Mouse (Mus musculus) gastrocnemius, adult 18-20 months (tissue): Measurements from ENCODE around the gene Lrrk1. TPM values are rescaled to one million over a fixed set of nuclear protein-coding genes. Genes with fewer than 3 reads are reported as not detected.

Source experiments
- DNase-seq: peaks from one replicate; pipeline ENCODE4 v3.0.0; 2021; ENCODE audit warnings: low spot score
- long read RNA-seq, 2 experiments: library from polyadenylated mRNA; stranded (forward); transcript quantifications; one replicate each; pipeline ENCODE4 v2.0.0; 2021
- total RNA-seq, 2 experiments: library from RNA; stranded (reverse); gene quantifications; 2 replicates each; pipeline ENCODE4 v1.2.3; 2021

Lrrk1 gene
- total RNA-seq = 1 to 10 TPM; 2.8 to 3.4 TPM
- long read RNA-seq, experiment 1, full-length matches to known transcripts = 1 of 2 reads
- long read RNA-seq, experiment 1, partial matches to known transcripts = 0 of 2 reads
- long read RNA-seq, experiment 1, other reads (novel, unspliced or antisense) = 1 of 2 reads
- long read RNA-seq, experiment 2, full-length matches to known transcripts = 1 of 2 reads
- long read RNA-seq, experiment 2, partial matches to known transcripts = 1 of 2 reads
- long read RNA-seq, experiment 2, other reads (novel, unspliced or antisense) = 0 of 2 reads

- DNase-seq = peak; percentile 45
These were observed at the start of gene Lrrk1 for GRCm38 (mm10) chr7:66387813-66388521. Lrrk1 (minus strand) TSS chr7:66388350.

DNA sequence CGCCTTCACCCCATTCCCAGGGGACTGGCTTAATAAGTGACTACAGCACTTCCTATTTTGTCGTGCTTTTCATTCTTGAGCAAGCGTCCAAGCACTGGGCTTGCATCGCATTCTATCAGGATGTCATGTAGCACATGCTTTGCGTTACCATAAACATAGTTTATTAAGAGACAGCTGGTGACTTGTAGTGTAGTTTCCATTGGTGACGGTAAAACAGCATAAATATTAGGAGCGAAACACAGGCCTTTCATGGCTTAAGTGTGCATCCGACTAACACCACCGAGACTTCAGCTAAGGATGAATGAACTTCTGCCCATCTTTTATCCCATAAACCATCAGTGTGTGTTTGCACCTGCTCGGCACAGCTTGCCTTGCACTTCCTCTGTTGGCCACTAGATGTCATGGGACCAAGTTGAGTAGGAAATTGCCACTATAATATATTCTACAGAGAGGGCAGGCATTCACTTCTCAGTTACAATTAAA lies 46.3 kb upstream of the Lrrk1 start:
- DNase-seq = peak; percentile 61

GRCm38 (mm10) chr7:66427437-66428161 lies 39.4 kb upstream of the Lrrk1 start, which contains the start of gene Aldh1a3:
Aldh1a3 (minus strand) TSS chr7:66427517.
- peak; percentile 27 for DNase-seq

DNA sequence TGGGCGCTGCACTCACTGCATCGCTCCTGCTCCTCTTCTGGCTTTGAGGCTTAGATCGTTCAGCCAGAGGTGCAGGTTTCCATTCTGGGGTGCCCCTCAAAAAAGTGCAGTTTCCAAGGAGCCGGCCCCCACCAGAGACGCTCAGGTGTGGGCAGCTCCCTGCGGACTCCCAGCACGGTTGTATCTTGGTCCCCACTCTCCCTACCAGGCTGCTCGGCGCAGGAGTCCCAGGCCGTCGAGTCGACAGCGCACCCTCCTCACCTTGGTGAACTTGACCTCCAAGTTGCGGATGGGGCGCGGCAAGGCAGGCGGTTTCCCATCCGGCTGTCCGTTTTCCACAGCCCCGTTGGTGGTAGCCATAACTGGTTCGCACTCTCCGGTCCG lies 38.9 kb upstream of the Lrrk1 start:
- no peak for DNase-seq

GRCm38 (mm10) chr7:66421903-66422302 lies 33.8 kb upstream of the Lrrk1 start:
- no peak for DNase-seq

- no peak for DNase-seq
These were observed 30.8 kb upstream of the Lrrk1 start for GRCm38 (mm10) chr7:66418981-66419380.

DNA sequence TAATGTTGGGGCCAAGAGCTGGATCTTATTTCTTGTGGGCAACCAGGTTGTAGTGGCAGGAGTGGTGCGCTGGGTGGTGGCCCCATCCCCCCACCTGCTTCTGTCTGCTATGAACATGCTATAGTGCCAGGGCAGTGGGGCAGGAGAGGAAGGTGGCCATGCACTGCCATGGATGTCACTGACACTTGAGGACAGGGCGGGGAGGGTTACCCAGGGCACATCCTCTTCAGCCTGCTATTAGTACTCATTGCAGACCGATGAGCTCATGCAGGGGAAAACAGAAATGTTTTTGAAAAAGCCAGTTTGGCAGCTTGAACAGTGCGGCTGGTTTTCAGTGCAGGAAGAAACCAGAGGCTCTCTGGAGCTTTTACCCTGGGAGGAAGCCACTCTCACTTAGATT lies 28.7 kb upstream of the Lrrk1 start:
- DNase-seq = peak; percentile 33

DNA sequence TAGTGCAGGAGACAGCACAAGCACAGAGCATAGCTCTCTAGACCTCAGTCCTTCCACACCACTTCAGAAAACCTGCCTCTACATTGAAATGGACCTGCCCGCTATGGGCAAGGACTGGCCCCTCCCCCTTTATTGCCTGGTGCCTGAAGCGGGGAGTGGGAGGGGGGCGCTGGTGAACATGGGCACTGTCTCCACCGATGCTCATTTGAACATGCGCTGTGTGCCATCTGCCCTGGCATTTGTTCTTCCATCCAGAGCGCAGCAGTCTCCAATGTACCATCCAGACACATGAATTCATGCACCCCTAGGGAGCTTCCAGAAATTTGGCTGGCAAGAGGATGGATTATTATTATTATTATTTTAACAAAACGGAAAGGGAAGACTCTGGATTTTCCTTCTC lies 24.9 kb upstream of the Lrrk1 start:
- DNase-seq = no peak

- DNase-seq = peak; percentile 21
These were observed 21.3 kb upstream of the Lrrk1 start for GRCm38 (mm10) chr7:66409433-66409832.

DNA sequence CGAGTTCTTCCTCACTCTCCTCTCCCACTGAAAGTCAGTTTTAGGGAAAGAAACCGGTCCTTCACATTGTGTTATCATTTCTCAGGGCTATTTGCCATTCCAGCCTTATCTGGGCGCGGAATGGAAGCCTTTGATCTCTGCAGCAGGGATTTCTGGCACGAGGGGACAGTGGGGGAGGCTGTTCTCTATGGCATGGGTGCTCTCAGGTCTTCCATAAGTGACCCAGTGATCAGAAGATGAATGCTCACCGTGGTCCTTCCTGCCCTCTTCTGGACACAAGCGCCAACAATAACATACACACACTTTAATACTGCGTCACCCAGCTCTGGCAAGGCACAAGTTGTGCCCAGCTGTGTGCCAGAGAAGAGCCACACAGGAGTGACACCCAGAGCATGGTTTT lies 18.8 kb upstream of the Lrrk1 start:
- DNase-seq = no peak

GRCm38 (mm10) chr7:66405951-66406721 lies 18.0 kb upstream of the Lrrk1 start:
- DNase-seq = peak; percentile 24

GRCm38 (mm10) chr7:66405541-66405940 lies 17.4 kb upstream of the Lrrk1 start:
- no peak for DNase-seq

DNA sequence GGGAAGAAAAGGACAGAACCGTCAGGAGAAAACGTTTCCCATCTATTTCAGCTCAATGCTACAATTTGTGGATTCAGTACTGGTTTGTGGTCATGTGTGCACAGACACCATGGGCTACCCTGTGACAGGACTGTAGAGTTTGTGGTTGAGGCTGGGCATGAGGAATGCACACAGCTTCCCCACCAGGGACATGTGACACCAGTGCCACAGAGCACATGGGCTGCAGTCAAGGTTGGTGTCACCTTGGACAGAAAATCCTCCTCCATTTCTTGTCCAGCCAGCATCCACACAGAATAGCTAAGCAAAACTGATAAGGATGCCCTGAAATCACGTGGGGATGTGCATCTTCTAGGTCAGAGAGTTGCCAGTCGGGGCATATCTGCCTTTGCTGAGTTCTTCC lies 16.7 kb upstream of the Lrrk1 start:
- DNase-seq = no peak

DNA sequence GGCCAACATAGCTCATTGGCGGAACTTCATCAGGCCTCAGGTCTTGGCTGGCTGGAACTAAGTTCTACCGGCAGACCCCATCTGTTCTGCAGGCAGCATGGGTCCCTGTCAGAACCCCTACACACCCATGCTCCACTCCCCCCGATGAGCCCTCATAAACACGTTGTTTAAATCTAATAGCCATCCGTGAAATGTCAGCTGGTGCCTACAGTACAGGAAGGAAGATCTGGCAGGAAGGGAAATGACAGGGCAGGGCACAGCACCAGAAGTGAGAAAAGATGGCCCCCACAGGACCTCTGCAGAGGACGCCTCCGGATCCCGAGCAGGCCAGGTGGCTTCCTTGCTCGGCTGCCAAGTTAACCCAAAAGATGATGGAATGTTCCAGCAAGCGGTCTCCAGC lies 16.0 kb upstream of the Lrrk1 start:
- no peak for DNase-seq

- no peak for DNase-seq
These were observed 14.7 kb upstream of the Lrrk1 start for GRCm38 (mm10) chr7:66402876-66403275.

GRCm38 (mm10) chr7:66401605-66402004 lies 13.5 kb upstream of the Lrrk1 start:
- DNase-seq = no peak

DNA sequence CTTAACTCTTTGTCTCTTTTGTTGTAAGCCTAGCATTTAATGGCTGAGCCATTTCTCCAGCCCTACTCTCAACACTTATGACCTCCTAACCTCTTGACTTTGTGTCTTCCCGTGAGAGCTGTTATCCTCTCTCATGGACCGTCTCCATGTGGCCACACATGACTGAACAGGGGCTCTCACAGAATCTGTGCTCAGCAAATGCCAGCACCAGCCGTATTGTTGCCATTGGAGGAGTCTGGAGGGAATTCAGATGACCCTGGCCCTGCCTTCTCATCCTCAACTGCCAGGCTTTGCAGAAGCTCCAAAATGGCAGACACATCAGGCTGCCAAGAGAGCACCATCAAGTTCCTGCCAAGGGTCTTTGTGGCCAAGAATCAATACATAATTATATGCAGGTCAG lies 9.1 kb upstream of the Lrrk1 start:
- no peak for DNase-seq

DNA sequence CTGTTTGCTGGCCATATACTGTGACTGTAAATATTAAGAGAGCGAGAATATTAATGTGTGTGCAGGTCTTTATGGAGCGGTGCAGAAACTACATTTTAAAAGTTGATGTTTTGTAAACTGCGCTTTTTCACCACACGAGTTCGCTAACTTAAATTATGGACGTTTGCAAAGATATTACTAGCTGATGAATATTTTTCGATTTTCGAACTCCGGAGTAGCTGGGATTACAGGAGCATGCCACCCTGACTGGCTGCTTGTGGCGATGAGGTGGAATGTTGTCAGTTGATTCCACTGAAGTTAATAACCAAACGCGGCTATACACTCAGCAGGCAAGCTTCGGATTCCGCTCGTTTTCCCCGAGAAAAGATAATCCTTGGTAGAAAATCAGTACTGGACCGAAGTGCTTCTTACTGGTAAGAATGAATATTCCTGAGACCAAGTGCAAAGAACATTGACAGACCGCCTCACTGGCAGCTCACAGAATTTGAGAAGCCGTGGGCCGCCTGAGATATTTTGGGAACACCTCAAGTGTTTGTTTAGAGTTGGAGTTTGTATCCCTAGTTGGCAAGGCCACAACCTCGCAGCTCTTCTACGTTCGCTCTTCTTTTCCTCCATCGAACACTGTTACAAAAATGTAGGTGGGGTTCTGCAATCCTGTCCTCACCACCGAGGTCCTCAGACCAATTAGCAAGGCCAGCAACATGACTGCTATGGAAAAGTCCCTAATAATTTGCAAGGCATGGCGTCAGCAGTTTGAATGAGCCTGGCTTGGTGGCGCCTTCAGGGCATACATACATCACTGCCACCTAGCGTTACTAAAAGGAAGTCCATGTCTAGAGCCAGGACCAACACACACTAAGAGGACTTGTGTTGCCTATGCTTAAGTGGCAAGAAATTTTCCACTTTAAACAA lies 727 bp upstream of the Lrrk1 start:
- DNase-seq = peak; percentile 81

- DNase-seq = no peak
These were observed 734 bp downstream of the Lrrk1 start for GRCm38 (mm10) chr7:66387419-66387812.

DNA sequence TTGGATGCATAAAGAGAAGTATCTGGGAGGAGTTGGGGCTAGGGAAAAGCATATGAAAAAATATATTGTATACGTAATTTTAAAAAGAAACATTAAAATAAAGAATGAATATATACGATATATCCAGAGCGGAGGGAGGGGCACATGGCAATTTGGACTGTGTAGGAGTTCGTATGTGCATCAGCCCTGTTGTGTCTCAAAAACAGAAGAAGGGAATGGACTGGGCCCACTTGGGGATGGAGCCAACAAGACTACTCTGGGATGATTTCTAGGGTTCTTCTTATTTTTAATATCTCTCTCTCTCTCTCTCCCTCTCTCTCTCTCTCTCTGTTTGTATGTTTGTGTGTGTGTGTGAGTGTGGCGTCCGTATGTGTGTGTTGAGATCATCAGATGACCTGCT lies 1.7 kb downstream of the Lrrk1 start:
- DNase-seq = no peak
